Mouse (Mus musculus) layer of hippocampus, adult 9-10 months (tissue): ENCODE results near the gene Synrg.

Source experiments
- DNase-seq: peaks from one replicate; pipeline ENCODE4 v3.0.0; 2022; ENCODE audit warnings: low spot score

Synrg gene

DNA sequence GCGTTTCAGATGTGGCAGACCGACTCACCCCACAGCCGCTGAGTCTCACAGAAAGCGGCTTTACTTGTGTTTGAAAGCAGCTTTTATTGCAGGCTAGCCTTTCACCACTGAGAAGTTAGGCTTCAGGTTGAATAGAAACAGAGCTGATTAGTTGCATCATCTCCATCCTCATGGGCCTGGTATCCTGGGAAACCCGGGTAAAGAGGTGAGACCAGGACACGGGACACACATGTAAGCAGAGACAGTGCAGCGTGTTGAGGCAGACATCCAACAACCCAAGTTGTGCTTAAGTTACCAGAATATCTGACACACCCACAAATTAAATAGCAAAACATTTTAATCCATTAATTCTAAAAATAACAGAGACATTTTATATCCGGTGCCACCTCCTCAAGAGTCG lies 114.4 kb downstream of the Synrg start:
- DNase-seq: no peak

DNA sequence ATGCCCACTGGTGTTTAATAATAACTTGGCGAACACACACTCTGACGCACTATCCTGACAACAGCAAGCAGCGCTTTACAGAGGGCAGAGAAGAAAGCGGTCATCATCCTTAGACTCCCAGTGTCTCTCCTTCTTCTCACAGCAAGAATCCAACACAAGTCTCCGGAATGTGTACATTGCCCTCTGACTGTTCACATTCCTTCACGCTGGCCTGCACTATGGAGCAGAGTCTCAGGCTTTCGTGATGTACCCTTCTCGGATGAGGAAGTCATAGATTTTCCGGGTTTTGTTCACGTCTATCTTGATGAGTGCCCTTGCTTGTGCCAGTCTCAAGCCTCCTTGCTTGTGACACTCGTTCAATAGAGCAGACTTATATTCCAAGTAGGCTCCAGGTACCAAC lies 115.1 kb downstream of the Synrg start:
- DNase-seq: no peak

DNA sequence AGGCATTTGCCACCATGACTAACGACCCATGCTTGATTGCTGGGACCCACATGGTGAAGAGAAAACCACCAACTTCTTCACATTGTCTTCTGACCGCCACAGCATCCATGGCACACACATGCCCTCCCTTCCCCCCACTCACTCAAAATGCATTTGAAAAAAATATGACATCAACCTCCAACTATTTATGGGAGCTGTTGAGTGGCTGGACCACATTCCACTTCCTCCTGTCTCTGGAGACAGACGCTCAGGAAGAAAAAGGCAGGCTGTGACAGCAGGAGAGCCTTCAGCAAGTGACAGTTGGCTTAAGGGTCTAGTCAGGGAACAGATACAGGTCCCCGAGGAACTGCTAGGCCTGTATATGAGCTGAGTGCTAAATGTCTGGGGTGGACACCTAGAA lies 115.7 kb downstream of the Synrg start:
- DNase-seq: no peak

GRCm38 (mm10) chr11:84080327-84080726 lies 116.1 kb downstream of the Synrg start:
- no peak for DNase-seq

DNA sequence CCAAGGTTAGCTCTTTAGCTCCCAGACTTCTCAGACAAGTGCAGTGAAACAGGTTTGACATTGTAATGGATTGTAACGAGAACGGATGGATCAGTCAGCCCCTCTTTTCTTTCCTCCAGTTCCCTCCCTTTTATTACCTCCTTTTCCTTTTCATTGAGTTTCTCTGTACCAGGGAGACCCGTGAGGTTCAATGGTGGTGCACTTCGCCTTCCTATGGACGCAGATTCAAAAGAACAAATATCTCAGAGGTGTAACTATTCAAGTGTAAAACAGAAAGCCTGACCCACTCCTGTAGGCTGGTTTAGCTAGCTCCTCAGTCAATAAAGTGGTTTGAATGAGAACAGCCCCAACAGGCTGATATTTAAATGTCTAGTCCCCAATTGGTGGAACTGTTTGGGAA lies 117.7 kb downstream of the Synrg start:
- no peak for DNase-seq

- no peak for DNase-seq
Measured at GRCm38 (mm10) chr11:84090572-84090971, 126.3 kb downstream of the Synrg start.
